ENCODE assay signal across 7 mouse cellular contexts in genomic region chr3:101161421-101161940, GRCm38 (mm10). TPM values are rescaled to one million over a fixed set of nuclear protein-coding genes. Genes with fewer than 3 reads are reported as not detected.
DNase-seq lines count a peak whose midpoint lies in the region; ATAC-seq lines count a peak whose summit lies in the region.

No protein-coding gene starts in this region.

- no peak for DNase-seq in lung, postnatal 4 days
- peak; percentile 14 for DNase-seq in fibroblast of lung, adult 2 months (ENCODE audit: low read depth)
- peak; percentile 45 for DNase-seq in yolk sac, embryonic 10.5 days (ENCODE audit: low spot score)
- no peak for DNase-seq in urinary bladder, postnatal 36 days (ENCODE audit: low spot score in 2 of 2)

- ATAC-seq in lung, embryonic 15.5 days (ENCODE audit: borderline replicate concordance, extremely low read depth, low FRiP score, low TSS enrichment): peak; percentile 33; the same call in 1 of the 2 replicates
- peak; percentile 45; the same call in 1 of the 2 replicates for ATAC-seq in limb, embryonic 12.5 days (ENCODE audit: insufficient number of reproducible peaks, insufficient read depth, low FRiP score, low TSS enrichment, low read depth)
- no peak for ATAC-seq in erythroblast, adult 5-6 weeks (replicated peaks; ENCODE audit: low FRiP score, poor library complexity, severe bottlenecking)

- no peaks in the 10 kb centered on the region for H3K36me3 ChIP-seq in lung, embryonic 15.5 days
- H3K36me3 ChIP-seq in limb, embryonic 12.5 days: no peaks in the 10 kb centered on the region

- H3K27ac ChIP-seq in lung, embryonic 15.5 days: no peak overlapping the region
- peak overlapping the region; percentile 92 for H3K27ac ChIP-seq in limb, embryonic 12.5 days

- peaks cover 16% of the 10 kb centered on the region for H3K4me1 ChIP-seq in lung, embryonic 15.5 days
- peaks cover 51% of the 10 kb centered on the region for H3K4me1 ChIP-seq in limb, embryonic 12.5 days (replicated peaks)

- H3K9ac ChIP-seq in lung, embryonic 15.5 days: no peak overlapping the region
- peak overlapping the region; percentile 31; the same call in 1 of the 2 replicates for H3K9ac ChIP-seq in limb, embryonic 12.5 days (replicated peaks)

- H3K27me3 ChIP-seq in lung, embryonic 15.5 days: 0 out of 2 replicates have a peak, but pooled peaks cover 3% of the 10 kb centered on the region
- no peaks in the 10 kb centered on the region for H3K27me3 ChIP-seq in limb, embryonic 12.5 days

- H3K4me3 ChIP-seq in lung, embryonic 15.5 days: no peak overlapping the region
- no peak overlapping the region for H3K4me3 ChIP-seq in limb, embryonic 12.5 days (replicated peaks)

- WGBS in lung, embryonic 15.5 days: 24% methylated on average over 11 of the region's 11 CpGs
- WGBS in limb, embryonic 12.5 days: 7% methylated on average over 11 of the region's 11 CpGs

- H3K9me3 ChIP-seq in lung, embryonic 15.5 days: no peaks in the 10 kb centered on the region
- H3K9me3 ChIP-seq in limb, embryonic 12.5 days: no peaks in the 10 kb centered on the region

- peak overlapping the region; percentile 31 for H3K4me2 ChIP-seq in lung, embryonic 15.5 days
- H3K4me2 ChIP-seq in limb, embryonic 12.5 days: peak overlapping the region; percentile 39

RNA-seq across cellular contexts. Expression of gene Ptgfrn, which starts 51.4 kb away (rescaled TPM):
- 5.0 and 5.5 TPM in 2 replicates for polyA plus RNA-seq in lung, embryonic 15.5 days (2015; fragmentation: Nextera tagmentation; extraction: Ambion mirVana)
- 5.9 and 6.1 TPM in 2 replicates for polyA plus RNA-seq in limb, embryonic 12.5 days (2016; fragmentation: Nextera tagmentation; extraction: Ambion mirVana)
- total RNA-seq in erythroblast, adult 5-6 weeks (2015; ENCODE audit: low replicate concordance): 6.3 TPM in 1 of 2 replicates, not detected in the other
- total RNA-seq in erythroblast, adult 5-6 weeks (2017; ENCODE audit: low replicate concordance): 0.09 TPM in 1 of 2 replicates, not detected in the other

Comparison
In these comparisons a context has a peak if more than half of its experiments do, and no peak if none do; other contexts are left out.
1. DNase-seq: peak in fibroblast of lung, adult 2 months (single experiment) and yolk sac, embryonic 10.5 days (single experiment); none in lung, postnatal 4 days (0 of 2) and urinary bladder, postnatal 36 days (0 of 2).